Mouse (Mus musculus) heart, embryonic 14.5 days (tissue): ENCODE measurements around the gene Cacna2d2. TPM values are rescaled to one million over a fixed set of nuclear protein-coding genes. Genes with fewer than 3 reads are reported as not detected.

Experiments
- ATAC-seq: fragments of 200-750 bp; cut with Nextera tagmentation; 2 replicates; pipeline ENCODE4 v1.8.0; 2017; ENCODE audit warnings: low read depth, moderate TSS enrichment; ENCODE audit not compliant: insufficient number of reproducible peaks, insufficient read depth, low FRiP score
- H3K27ac ChIP-seq, 2 experiments: fragments of 200-500 bp in 1 of 2; fragments of 300-500 bp in 1 of 2; sonication (generic) in 1 of 2; replicated peaks in 1 of 2; 2 replicates each; pipeline ENCODE4 v1.5.1; 2012 to 2014; ENCODE audit warnings: low read depth in 2 of 2, low read length in 2 of 2, control low read depth in 1 of 2, mild to moderate bottlenecking in 1 of 2, mixed read lengths in 1 of 2; ENCODE audit not compliant: control insufficient read depth in 1 of 2, insufficient read depth in 1 of 2
- H3K27me3 ChIP-seq: fragments of 300-500 bp; sonication (generic); 2 replicates; pipeline ENCODE4 v1.6.1; 2014; ENCODE audit warnings: mild to moderate bottlenecking, low read length, control low read depth; ENCODE audit not compliant: control insufficient read depth, insufficient read depth
- H3K36me3 ChIP-seq: fragments of 300-500 bp; sonication (generic); 2 replicates; pipeline ENCODE4 v1.6.1; 2014; ENCODE audit warnings: mild to moderate bottlenecking, control low read depth, low read length, mixed read lengths; ENCODE audit not compliant: control insufficient read depth, insufficient read depth
- H3K4me1 ChIP-seq, 2 experiments: fragments of 200-500 bp in 1 of 2; fragments of 300-500 bp in 1 of 2; sonication (generic) in 1 of 2; 2 replicates each; pipeline ENCODE4 v1.6.1; 2012 to 2014; ENCODE audit warnings: low read length in 2 of 2, control low read depth in 1 of 2, mixed read lengths in 1 of 2; ENCODE audit not compliant: control insufficient read depth in 2 of 2, insufficient read depth in 2 of 2
- H3K4me2 ChIP-seq: fragments of 300-500 bp; sonication (generic); 2 replicates; pipeline ENCODE4 v1.6.1; 2014; ENCODE audit warnings: mild to moderate bottlenecking, low read length
- H3K4me3 ChIP-seq, 2 experiments: fragments of 200-500 bp in 1 of 2; fragments of 300-500 bp in 1 of 2; sonication (generic) in 1 of 2; 2 replicates each; pipeline ENCODE4 v1.5.1; 2012 to 2014; ENCODE audit warnings: low read length in 2 of 2, mild to moderate bottlenecking in 2 of 2, control low read depth in 1 of 2, low read depth in 1 of 2, moderate library complexity in 1 of 2; ENCODE audit not compliant: control insufficient read depth in 1 of 2, insufficient read depth in 1 of 2
- H3K9ac ChIP-seq: fragments of 300-500 bp; sonication (generic); 2 replicates; pipeline ENCODE4 v1.6.1; 2014; ENCODE audit warnings: mild to moderate bottlenecking, low read length
- H3K9me3 ChIP-seq: fragments of 300-500 bp; sonication (generic); 2 replicates; pipeline ENCODE4 v1.6.1; 2016; ENCODE audit warnings: low read length, control low read depth; ENCODE audit not compliant: control insufficient read depth
- WGBS: fragments of 180-500 bp; shearing (Covaris S2); extraction: QIAGEN DNeasy Blood & Tissue Kit; methylation state at CpG from one replicate; pipeline ENCODE4 v1.1.7; 2014; 5-methylcytosine and 5-hydroxymethylcytosine counted together
- polyA plus RNA-seq: library from polyadenylated mRNA; unstranded; fragments of >200 nt; fragmentation: Nextera tagmentation; extraction: Ambion mirVana; gene quantifications from 2 replicates; pipeline ENCODE4 v1.2.1, GENCODE M21; 2014

Cacna2d2 gene
- polyA plus RNA-seq, 1 experiment from 2014 or later = 5.6 TPM

DNA sequence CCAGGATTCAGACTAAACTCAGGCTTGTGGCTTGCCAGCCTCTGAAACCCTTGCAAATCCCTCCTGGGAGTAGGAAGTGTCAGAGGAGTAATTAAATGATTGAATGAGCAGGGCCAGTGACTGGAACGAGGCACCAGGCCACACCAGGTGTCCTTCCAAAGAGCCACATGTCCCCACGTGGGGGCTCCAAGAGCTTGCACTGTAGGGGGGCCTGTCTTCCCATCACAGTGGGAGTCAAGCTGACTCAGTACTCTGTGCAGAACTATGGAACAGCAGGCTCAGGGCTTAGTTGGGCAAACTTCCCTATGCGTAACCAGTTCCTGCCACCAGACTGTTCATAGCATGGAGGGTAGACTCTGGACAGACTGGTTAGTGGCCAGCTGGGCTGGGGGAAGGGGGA lies 15.0 kb upstream of the Cacna2d2 start:
- 35% methylated on average over 3 of the region's 3 CpGs for WGBS
- Histone ChIP-seq H3K27ac (no peak overlapping the region), H3K27me3 (peaks cover 62% of the 10 kb centered on the region), H3K4me3 (no peak overlapping the region), H3K4me1 (no peaks in the 10 kb centered on the region), H3K36me3 (no peaks in the 10 kb centered on the region), H3K9me3 (no peaks in the 10 kb centered on the region), H3K9ac (no peak overlapping the region), H3K4me2 (no peak overlapping the region)
- no peak for ATAC-seq

DNA sequence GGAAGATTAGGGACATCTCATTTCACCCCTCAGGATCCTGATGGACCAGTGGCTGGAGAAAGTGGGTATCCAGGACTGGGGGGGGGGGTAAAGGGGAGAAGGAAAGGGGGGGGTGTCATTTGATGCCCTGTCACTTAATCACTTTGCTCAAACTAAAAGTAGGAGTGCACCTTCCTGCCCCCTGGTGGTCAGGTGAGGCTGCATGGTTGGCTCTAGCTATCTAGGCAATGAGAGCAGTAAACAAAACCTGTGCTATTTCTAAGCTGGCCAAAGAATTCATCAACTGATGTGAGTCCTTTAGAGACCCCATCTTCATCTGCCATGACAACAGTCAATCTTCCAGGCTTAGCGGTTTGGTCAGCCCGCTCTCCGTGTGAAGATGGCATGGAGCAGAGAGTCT lies 12.7 kb upstream of the Cacna2d2 start:
- WGBS = 63% methylated on average over 3 of the region's 3 CpGs
- Histone ChIP-seq H3K27me3 (peaks cover 41% of the 10 kb centered on the region), H3K4me1 (no peaks in the 10 kb centered on the region), H3K36me3 (no peaks in the 10 kb centered on the region), H3K9ac (no peak overlapping the region), H3K9me3 (no peaks in the 10 kb centered on the region), H3K4me3 (no peak overlapping the region), H3K27ac (no peak overlapping the region), H3K4me2 (no peak overlapping the region)
- no peak for ATAC-seq

DNA sequence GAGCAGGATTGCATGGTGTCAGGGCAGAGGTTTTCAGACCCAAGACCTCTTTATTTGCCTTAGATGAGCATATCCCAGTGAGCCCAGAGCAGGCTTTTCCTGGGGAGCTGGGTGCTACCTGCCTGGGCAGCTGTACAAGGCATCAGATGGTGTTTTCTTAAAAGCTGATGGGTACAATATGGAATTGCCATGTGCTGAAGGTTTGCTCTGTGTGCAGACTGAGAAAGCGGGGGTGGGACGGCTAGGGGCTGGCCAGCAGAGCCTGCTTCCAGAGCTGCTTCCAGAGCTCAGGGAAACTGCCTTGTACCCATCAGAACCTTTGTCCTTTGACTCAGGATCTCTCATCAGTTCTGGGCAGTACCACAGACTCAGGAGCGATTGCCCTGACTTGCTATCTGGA lies 11.7 kb upstream of the Cacna2d2 start:
- Histone ChIP-seq H3K4me2 (no peak overlapping the region), H3K4me3 (no peak overlapping the region), H3K4me1 (no peaks in the 10 kb centered on the region), H3K9me3 (no peaks in the 10 kb centered on the region), H3K36me3 (no peaks in the 10 kb centered on the region), H3K27me3 (peaks cover 34% of the 10 kb centered on the region), H3K9ac (no peak overlapping the region), H3K27ac (no peak overlapping the region)
- WGBS = 82% methylated on average over 3 of the region's 3 CpGs
- no peak for ATAC-seq

DNA sequence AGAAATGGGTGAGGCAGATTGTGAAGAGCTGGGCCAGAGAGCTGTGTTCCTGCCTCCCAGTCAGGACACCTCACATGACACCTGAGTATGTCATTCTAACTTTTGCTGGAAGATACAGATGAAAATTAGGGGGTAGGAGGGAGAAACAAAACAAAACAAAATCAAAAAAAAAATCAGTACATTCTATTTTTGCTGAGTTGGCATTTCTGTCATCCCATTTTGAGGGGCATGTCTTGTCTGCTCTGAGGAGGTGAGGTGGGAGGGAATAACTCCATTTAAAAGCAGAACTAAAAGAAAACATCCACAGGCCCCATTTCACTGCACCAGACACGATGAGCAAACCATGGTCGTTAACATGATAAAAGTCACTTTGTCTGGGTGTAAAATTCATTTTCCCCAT lies 11.1 kb upstream of the Cacna2d2 start:
- WGBS = 69% methylated on average over 2 of the region's 2 CpGs
- Histone ChIP-seq H3K9ac (no peak overlapping the region), H3K4me2 (no peak overlapping the region), H3K27ac (no peak overlapping the region), H3K27me3 (peaks cover 29% of the 10 kb centered on the region), H3K36me3 (no peaks in the 10 kb centered on the region), H3K9me3 (no peaks in the 10 kb centered on the region), H3K4me3 (no peak overlapping the region), H3K4me1 (no peaks in the 10 kb centered on the region)
- no peak for ATAC-seq

DNA sequence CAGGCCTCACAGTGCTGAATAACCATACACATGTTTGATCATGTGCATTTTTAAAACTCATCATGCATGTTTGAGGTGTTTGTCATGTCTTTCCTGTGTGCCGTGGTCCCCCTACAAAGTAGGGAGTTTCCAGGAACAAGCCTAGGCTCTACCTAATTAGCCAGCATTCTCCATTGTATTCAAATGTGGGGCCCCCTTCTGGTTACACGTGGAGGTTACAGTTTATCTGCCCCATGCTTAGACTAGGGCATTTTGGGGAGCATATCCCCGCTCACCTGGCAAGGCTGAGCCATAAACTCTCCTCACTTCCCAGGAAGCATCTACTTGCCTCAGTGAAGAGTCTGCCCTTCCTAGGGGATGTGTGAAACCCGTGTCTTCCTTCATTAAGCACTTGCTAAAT lies 3.0 kb upstream of the Cacna2d2 start:
- H3K4me1 ChIP-seq = peaks cover 3 to 8% of the 10 kb centered on the region in 2 experiments; a peak in 2 of 4 replicates
- 36% methylated on average over 4 of the region's 4 CpGs for WGBS
- no peak for ATAC-seq
- no peak overlapping the region for H3K27ac ChIP-seq
- H3K27me3 ChIP-seq = peaks cover 39% of the 10 kb centered on the region
- H3K9me3 ChIP-seq = no peaks in the 10 kb centered on the region
- H3K36me3 ChIP-seq = no peaks in the 10 kb centered on the region
- no peak overlapping the region for H3K4me2 ChIP-seq
- no peak overlapping the region for H3K4me3 ChIP-seq
- H3K9ac ChIP-seq = no peak overlapping the region

DNA sequence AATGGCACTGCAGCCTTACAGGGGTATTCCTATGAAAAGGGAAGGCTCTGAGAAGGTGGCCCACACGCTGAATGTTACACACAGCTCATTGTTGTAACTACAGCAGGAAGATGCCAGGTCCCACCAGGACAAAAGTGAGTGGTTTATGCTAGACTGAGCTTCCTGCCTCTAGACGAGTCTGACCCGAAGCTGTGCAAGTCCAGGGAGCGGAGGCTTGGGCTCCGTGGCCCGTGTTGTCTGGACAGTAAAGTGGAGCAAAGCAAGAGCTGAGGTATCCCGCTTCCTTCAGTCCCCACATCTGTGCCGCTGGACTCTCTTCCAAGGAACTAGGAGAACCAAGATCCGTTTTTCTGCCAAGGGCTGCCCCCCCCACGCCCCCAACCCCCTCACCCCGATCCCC lies 444 bp upstream of the Cacna2d2 start:
- H3K27me3 ChIP-seq = peaks cover 57% of the 10 kb centered on the region
- H3K9ac ChIP-seq = peak overlapping the region; percentile 71
- peaks cover 3 to 8% of the 10 kb centered on the region in 2 experiments; a peak in 2 of 4 replicates for H3K4me1 ChIP-seq
- H3K36me3 ChIP-seq = no peaks in the 10 kb centered on the region
- peak overlapping the region in 1 of 2 experiments; percentile 74; a peak in 2 of 4 replicates for H3K4me3 ChIP-seq
- no peak overlapping the region for H3K27ac ChIP-seq
- no peak for ATAC-seq
- no peaks in the 10 kb centered on the region for H3K9me3 ChIP-seq
- WGBS = 40% methylated on average over 11 of the region's 11 CpGs
- peak overlapping the region; percentile 98 for H3K4me2 ChIP-seq

DNA sequence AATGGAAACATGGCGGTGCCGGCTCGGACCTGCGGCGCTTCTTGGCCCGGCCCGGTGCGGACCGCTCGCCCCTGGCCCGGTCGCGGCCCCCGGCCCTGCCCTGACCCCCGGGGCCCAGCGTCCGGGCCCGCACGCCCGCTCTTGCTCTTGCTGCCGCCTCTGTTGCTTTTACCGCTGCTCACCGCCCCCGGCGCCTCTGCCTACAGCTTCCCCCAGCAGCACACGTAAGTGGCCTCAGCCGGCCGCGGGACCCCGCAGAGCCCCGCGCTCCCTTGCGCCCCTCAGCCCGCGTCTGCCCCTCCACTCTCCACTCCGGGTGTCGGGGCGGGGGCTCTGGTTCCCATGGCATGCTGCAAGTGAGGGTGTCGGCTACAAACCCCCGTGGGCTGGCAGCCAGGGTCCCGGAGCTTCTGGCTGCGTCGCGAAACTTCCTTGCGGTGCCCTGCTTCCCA lies 674 bp downstream of the Cacna2d2 start:
- H3K9ac ChIP-seq = peak overlapping the region; percentile 71
- H3K4me3 ChIP-seq = peak overlapping the region; percentile 66 to 74
- WGBS = 1% methylated on average over 33 of the region's 45 CpGs
- H3K9me3 ChIP-seq = no peaks in the 10 kb centered on the region
- H3K27me3 ChIP-seq = peaks cover 62% of the 10 kb centered on the region
- peak overlapping the region in 1 of 2 experiments; percentile 26; a peak in 1 of 4 replicates for H3K27ac ChIP-seq
- no peaks in the 10 kb centered on the region for H3K36me3 ChIP-seq
- ATAC-seq = peak; percentile 26; the same call in 1 of the 2 replicates
- H3K4me2 ChIP-seq = peak overlapping the region; percentile 98
- peaks cover 3 to 8% of the 10 kb centered on the region in 2 experiments; a peak in 2 of 4 replicates for H3K4me1 ChIP-seq

DNA sequence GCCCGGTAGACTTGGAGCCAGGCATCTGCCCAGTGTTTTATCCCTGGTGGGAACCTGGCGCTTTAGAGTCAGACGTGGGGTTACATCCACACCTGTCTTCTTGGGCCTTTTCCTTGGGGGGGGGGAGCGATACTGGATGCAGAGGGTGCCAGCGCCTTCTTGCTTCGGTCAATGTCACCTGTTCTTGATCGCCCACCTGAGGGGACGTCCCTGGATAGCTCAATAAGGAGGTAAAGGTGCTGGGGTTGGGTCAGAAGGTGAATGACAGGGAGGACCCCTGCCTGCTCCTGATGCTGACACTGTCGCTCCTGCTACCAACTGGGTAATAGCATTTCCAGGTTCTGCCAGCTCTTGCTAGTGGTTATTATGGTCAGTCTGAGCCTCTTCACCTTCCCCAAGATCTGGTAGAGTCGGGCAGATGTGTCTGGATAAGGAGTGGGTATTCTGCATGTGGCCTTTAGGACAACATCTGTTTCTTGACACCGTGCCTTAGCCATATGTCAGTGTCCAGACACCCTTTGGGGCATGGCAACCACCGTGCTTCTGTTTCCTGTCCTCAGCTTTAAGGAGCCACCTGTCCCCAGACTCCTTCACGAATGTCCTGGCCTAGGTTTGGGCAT lies 1.4 kb downstream of the Cacna2d2 start:
- H3K9me3 ChIP-seq = no peaks in the 10 kb centered on the region
- no peak for ATAC-seq
- H3K4me2 ChIP-seq = peak overlapping the region; percentile 98
- WGBS = 15% methylated on average over 13 of the region's 13 CpGs
- H3K36me3 ChIP-seq = no peaks in the 10 kb centered on the region
- peak overlapping the region; percentile 71 for H3K9ac ChIP-seq
- H3K27me3 ChIP-seq = peaks cover 62% of the 10 kb centered on the region
- peak overlapping the region; percentile 66 to 74 for H3K4me3 ChIP-seq
- no peak overlapping the region for H3K27ac ChIP-seq
- peaks cover 3 to 8% of the 10 kb centered on the region in 2 experiments; a peak in 2 of 4 replicates for H3K4me1 ChIP-seq
